Mouse (Mus musculus): ENCODE data around the gene Adh7.

Adh7 gene

DNA sequence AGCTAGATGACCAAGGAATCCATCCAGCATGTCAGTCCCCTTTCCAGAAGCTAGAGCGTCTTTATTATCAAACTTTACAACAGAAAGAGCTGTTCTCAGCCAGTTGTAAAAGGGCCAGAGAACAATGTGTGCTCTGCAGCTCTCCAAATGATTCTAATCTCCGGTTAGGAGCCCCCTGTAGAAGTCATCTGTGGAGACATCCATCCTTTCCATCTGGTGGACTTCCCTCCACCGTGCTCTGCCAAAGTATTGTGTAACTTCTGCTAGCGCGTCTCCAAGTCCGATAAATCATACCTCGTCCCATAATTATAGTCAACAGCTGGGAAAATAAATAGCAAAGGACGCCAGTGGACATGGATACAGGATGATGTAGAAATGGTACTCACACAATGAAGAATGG is 31.2 kb downstream of the Adh7 start:
- in situ Hi-C loops (cut with MboI, MseI), result no loop called here

DNA sequence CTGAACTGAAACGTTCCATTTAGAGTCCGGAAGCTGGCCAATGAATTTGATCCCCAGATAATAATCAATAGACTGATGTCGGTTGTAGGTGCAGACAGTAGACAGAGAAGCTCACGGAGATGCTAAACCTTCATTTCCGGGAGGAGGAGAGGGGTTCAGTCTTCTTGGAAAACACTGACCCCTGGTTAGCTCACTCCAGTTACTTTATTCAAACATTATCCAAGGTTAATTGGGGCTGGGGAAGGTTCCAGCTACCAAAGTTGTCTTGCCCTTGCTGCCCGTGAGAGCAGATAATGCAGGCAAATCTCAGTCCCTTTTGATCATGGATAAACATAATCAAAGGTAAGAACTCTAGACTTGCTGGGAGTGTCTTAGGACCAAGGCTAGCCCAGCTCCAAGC is 33.6 kb downstream of the Adh7 start:
- in situ Hi-C loops (cut with MboI, MseI), result loop anchor here in 1 of 2 experiments (25.0 kb wide), 1 partner anchor 1889 kb away; no protein-coding TSS in a partner anchor

DNA sequence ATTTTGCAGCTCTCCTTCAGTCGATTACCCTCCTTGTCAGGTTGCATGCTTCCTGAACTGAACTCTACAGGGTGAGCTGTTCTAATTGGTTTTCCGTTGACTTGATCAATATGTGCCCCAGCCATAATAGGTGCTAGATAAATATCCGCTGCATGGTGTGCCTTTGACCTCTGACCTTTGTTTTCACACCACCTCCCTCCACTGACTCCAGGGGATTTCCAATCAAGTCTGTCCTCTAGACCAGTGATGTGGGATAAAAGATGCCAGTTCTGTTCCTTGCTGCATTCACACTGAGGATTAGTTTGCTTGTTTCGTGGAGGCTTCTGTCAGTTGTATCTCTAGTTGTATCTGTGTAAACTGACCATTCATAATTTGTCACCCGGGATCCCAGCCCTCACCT is 36.6 kb downstream of the Adh7 start:
- in situ Hi-C loops (cut with MboI, MseI), result loop anchor here in 1 of 2 experiments (25.0 kb wide), 1 partner anchor 1892 kb away; no protein-coding TSS in a partner anchor

DNA sequence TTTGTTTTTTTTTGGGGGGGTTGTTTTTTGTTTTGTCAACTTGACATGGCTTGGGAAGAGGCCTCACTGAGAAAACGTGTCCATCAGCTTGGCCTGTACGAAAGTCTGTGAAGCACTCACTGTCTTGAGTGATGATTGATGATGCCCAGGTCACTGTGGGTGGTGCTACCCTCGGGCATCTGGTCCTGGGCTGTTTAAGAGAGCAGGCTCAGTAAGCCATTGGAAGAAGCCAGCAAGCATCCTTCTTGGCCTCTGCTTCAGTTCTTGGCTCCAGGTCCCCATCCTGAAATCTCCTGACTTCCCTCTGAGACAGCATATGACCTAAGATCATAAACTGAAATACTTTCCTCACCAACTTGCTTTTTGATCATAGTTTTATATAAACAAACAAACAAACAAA is 37.8 kb downstream of the Adh7 start:
- in situ Hi-C loops (cut with MboI, MseI), result loop anchor here in 1 of 2 experiments (25.0 kb wide), 1 partner anchor 1893 kb away; no protein-coding TSS in a partner anchor

DNA sequence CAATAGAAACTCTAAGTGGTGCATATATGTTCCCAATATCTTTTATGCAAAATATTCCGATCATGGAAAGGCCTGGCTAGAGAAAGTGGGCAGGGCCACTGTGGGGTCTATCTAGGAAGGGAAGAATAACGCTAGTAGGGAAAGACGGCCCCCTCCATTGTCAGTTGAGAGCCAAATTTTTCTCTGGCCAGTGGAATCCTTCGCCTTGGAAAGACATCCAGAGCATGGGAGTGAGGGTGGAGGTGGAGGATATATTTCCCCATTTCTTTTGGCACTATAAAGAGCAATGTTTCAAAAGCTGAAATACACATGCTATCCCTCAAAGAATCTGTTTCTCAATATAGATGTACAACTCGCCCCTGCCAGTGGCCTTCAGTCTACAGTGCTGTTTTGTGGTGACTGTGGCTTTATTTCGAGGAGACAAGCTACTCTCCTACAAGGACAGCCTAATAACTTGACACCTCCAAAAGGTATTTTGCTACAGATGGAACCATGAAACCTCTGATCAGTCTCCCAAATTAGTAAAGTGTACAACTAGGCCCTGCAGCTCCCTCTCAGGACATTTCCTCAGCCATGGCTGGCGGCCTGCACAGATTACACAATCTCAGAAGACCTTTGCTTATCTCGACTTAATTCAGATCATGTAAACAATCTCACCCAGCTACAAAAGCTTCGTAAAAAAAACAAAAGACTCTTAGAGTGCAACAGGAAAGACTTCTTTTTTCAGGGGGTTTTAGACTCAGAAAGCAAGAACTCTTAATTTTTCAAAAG is 38.4 kb downstream of the Adh7 start:
- in situ Hi-C loops (cut with MboI, MseI), result loop anchor here in 1 of 2 experiments (25.0 kb wide), 1 partner anchor 1894 kb away; no protein-coding TSS in a partner anchor

DNA sequence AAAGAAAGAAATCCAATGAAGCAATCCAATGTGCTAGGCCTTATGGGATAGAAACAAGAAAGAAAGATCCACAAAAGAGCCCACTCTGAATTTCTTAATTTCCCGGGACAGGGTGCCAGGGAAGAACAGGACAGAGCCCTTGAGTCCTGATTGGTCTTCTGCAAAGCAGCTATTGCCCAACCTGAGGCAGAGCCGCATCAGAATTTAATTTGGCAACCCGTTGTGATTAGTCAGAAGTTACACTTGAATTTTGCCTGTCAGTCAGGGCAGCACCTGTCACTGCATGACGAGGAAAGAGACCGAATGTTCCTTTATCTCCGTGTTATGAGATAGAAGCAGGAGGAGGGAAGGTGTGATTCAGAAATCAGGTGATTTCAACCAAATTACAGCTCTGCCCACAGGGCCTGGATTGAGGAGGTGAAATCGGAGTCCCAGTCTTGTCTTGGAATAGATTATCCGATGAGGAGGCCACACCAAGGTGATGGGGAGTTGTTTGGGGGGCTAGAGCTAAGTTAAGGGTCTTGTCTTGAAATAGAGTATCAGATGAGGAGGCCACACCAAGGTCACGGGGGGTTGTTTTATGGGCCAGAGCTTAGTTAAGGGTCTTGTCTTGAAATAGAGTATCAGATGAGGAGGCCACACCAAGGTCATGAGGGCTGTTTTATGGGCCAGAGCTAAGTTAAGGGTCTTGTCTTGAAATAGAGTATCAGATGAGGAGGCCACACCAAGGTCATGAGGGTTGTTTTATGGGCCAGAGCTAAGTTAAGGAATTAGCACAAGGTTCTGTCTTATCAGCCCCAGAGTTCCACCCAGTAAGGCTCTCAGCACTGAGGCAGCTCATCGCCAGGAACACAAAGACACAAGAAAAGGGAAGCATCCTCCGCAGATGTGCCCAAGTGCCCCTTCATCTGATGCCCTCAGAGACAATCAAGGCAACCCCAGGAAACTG is 43.4 kb downstream of the Adh7 start, which contains the start of gene Adh1:
TSS of gene Adh1 (plus strand) at position 271 of the 949 bp plus-strand sequence.
- in situ Hi-C loops (cut with MboI, MseI), result loop anchor here in 1 of 2 experiments (25.0 kb wide), 1 partner anchor 1899 kb away; no protein-coding TSS in a partner anchor

DNA sequence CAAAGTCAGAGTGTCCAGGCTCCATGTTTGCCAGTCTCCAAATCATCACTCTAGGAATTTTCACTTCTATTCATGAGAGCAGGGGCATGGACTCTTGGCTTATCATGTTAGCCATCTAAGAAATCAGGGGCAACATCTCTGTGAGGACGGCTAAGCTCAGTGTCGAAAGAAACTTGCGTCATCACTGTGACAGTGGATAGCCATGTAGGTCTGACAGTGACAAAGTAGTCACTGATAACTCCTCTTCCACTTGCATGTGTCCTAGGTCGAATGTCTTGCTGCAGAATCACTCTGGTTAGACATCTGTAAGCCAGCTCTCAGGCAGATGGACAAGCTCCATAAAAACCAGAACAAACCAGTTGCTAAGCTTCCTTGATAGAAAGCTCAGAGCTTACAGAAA is 45.0 kb downstream of the Adh7 start:
- in situ Hi-C loops (cut with MboI, MseI), result loop anchor here in 1 of 2 experiments (25.0 kb wide), 1 partner anchor 1900 kb away; no protein-coding TSS in a partner anchor

DNA sequence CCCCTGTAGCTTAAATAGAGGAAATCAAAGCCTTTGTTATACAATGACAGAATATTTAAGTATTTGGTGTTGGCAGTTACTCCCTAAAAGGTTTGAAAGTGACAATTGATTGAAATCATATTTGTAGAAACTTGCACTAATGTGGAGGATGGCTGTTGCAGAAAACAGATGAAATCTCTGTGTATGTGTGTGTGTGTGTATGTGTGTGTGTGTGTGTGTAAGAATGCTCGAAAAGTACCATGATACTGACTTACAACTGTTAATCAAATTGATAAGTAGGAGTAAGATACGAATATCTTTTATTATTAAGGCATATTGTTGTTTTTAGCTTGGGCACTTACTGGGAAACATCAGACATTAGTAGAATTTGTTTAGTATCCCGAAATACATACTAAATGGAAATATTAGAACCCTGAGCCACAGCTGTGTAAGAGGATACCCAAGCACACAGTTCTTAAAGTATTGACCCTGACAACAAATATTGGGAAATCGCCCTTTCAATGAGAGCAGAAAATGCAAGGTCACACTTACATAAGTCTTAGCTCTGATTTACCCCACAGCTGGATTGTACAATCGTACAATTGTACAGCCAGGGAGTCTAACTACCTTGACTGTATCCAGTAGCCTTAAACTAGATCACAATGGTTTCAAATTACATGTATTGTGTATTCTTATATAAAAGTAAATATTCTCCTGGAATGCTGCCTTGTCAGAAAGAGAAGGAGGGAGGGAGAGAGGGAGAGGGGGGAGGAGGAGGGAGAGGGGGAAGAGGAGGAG is 45.8 kb downstream of the Adh7 start:
- in situ Hi-C loops (cut with MboI, MseI), result loop anchor here in 1 of 2 experiments (25.0 kb wide), 1 partner anchor 1901 kb away; no protein-coding TSS in a partner anchor

DNA sequence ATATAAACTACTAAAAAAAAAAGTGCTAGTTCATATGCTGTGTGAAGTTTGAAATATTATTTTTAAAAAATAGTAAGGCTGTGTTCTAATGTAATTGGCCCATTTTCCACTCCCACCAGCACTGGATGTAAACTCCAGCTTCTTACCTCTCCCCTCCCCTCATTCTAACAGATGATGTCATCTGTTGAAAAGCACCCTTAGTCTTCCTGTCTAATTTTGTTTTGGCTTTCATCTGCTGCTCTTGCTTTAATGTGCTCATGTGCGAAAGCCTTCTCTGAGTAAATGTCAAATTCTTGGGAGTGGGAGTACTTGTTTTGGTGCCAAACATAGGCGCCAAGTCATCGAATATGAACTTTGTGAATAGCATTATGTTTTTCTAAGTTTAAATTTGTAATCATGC is 47.1 kb downstream of the Adh7 start:
- in situ Hi-C loops (cut with MboI, MseI), result loop anchor here in 1 of 2 experiments (25.0 kb wide), 1 partner anchor 1902 kb away; no protein-coding TSS in a partner anchor

DNA sequence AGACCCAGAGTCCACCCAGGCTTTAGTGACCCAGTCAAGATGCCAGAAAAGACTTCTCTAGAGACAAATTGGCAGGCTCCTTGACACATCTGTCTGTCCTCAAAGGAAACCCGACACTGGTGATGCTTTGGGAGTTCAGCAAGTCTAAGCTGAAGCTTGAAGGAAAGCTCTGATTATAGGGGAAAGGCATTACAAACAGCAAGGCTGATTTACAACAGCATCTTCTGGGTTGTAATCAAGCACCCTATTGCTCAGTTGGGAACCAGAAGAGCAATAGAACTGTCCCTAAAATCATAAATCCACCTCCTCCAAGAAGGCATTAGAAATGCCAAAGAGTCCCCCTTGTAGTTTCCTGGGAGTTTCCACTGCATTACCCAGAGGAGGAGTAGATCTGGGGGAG is 52.9 kb downstream of the Adh7 start:
- in situ Hi-C loops (cut with MboI, MseI), result loop anchor here in 1 of 2 experiments (25.0 kb wide), 1 partner anchor 1908 kb away; no protein-coding TSS in a partner anchor

DNA sequence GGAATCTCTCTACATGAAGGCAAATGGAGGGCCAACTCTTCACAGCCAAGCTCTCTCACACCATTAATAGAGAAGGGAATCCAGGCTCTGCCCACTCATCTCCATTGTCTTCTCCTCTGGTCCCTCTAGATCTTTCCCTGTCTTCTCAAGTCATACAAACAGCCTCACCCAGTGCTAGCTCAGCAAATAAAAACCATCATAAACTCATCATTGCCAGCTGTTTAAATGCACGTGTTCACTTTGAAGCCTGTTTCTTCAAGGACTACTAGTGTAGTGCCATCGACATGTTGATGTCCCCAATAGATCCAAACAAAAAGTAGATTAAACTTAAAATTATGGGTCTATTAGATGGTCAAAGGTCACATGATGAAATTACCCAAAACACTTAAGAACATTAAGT is 53.7 kb downstream of the Adh7 start:
- in situ Hi-C loops (cut with MboI, MseI), result loop anchor here in 1 of 2 experiments (25.0 kb wide), 1 partner anchor 1909 kb away; no protein-coding TSS in a partner anchor

DNA sequence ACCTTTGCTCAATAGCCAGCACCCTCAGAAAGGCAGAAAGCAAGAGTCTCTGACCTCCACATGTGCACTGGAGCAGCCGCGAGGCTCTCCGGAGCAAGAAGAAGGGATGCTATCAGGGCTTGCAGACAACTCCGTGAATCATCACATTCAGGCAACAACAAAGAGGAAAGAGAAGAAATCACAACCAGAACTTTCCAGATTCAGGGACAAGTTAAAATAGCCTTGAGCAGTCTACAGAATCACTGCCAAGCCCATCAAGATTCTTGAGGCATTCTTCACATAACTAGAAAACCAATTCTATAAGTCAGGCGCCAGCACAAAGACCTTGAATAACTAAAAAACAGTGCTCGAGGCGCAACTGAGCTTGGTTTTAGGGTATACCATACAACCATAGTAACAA is 55.5 kb downstream of the Adh7 start:
- in situ Hi-C loops (cut with MboI, MseI), result loop anchor here in 1 of 2 experiments (25.0 kb wide), 1 partner anchor 1911 kb away; no protein-coding TSS in a partner anchor

DNA sequence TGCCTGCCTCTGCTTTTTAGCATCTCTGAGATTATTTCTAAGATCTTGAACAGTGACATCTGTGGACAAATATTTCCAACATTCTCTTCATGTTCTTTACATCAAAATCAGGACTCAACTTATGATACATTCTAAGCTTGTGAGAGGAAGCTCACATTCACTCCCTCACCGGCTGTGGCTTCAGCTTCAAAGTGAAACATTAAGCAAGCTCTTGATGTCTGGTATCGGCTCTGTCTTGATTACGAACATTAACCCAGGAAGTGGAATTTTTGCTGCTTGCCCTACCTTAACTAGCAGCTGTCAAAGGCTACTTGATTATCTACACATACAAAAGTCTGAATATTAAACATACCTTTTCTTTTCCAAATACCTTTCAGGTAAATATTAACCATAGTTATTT is 57.5 kb downstream of the Adh7 start:
- in situ Hi-C loops (cut with MboI, MseI), result no loop called here

DNA sequence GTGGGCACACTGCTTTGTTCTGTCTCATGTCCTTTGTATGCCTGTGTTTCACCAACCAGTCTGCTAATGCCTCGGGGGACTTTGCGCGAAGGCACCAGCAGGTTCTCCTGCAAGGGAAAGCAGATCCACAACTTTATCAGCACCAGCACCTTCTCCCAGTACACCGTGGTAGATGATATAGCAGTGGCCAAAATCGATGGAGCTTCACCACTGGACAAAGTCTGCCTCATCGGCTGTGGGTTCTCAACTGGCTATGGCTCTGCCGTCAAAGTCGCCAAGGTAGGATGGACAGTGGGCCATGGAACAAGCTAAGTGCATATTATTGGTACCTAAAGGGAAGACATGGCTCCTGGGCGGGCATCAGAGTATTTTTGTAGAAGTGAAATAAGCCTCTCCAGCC is 65.0 kb downstream of the Adh7 start:
- in situ Hi-C loops (cut with MboI, MseI), result no loop called here
